Mouse (Mus musculus): ENCODE results near the gene Ddi2. TPM values are rescaled to one million over a fixed set of nuclear protein-coding genes. Genes with fewer than 3 reads are reported as not detected.

The Ddi2 gene
- polyA plus RNA-seq, 1 experiment: 74.4 TPM

DNA sequence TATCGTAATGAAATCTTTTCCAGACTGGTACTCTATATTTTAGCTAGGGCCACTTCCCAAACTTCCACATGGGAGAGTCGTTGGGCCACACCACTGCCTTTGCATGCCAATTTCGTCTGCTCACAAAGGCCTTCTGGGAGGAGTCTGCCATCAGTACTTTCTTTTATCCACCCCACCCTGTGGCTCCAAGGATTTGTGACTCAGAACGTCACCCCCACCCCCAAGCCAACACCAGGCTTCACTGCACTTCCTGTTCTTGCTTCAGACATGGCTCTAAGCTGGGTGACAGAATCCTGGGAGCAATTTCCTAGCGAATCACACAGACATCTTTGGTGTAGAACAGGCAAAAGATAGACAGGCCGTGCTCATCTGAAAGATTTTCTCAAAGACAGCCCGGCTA, 41.5 kb downstream of the Ddi2 start:
- no peak overlapping the region for H3K4me3 ChIP-seq (ENCODE audit: insufficient read depth, low read length)
- TF ChIP-seq CTCF (IDR thresholded peaks at IDR 0.05; ENCODE audit: low read depth, low read length) (no peak), POLR2A (IDR thresholded peaks at IDR 0.05; ENCODE audit: borderline replicate concordance, low read depth, low read length) (no peak)
- peaks cover 42% of the 10 kb centered on the region for H3K4me1 ChIP-seq (ENCODE audit: control insufficient read depth, insufficient read depth, low read length)
- H3K27ac ChIP-seq (ENCODE audit: insufficient read depth, low read depth, low read length): peak overlapping the region; percentile 75

DNA sequence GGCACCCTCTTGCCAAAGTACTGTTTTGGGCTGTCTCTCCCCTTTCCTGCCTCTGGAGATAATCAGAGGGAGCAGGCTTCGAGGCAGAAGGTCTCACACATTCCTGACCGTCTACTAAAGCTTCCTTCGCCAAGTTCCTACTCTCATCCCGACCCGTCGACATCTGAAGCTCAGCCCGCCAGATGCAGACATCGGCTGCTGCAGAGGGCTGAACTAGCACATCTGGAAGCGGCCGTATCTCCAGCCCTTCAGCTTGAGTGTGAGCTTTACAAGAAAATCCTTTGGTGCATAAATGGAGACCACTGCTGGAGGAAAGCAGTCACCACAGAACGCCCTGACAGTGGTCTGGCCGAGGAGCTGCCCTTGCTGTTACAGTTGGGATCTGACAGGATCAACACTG, 42.3 kb downstream of the Ddi2 start:
- Histone ChIP-seq H3K27ac (ENCODE audit: insufficient read depth, low read depth, low read length) (no peak overlapping the region), H3K4me1 (ENCODE audit: control insufficient read depth, insufficient read depth, low read length) (peaks cover 51% of the 10 kb centered on the region), H3K4me3 (ENCODE audit: insufficient read depth, low read length) (no peak overlapping the region)
- TF ChIP-seq POLR2A (IDR thresholded peaks at IDR 0.05; ENCODE audit: borderline replicate concordance, low read depth, low read length) (no peak), CTCF (IDR thresholded peaks at IDR 0.05; ENCODE audit: low read depth, low read length) (no peak)

DNA sequence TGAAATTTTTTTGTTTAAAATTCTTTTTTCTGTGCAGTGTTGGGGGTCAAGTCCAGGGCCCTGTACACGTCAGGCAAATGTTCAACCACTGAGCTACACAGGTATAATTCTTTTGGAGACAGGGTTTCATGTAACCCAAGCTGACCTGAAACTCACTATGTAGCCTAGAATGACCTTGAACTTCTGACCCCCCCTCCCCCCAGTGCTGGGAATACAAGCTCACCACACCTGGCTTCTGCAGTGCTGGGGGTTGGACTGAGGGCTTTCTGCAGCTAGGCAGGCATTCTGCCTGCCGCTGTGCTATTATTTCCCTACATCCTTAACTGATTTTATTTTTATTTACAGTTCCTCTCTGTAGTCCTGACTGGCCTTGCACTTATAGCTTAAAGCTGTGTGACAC, 44.2 kb downstream of the Ddi2 start:
- Histone ChIP-seq H3K27ac (ENCODE audit: insufficient read depth, low read depth, low read length) (no peak overlapping the region), H3K4me1 (ENCODE audit: control insufficient read depth, insufficient read depth, low read length) (peaks cover 53% of the 10 kb centered on the region), H3K4me3 (ENCODE audit: insufficient read depth, low read length) (no peak overlapping the region)
- TF ChIP-seq CTCF (IDR thresholded peaks at IDR 0.05; ENCODE audit: low read depth, low read length): no peak
- TF ChIP-seq POLR2A (IDR thresholded peaks at IDR 0.05; ENCODE audit: borderline replicate concordance, low read depth, low read length): no peak

- H3K27ac ChIP-seq (ENCODE audit: insufficient read depth, low read depth, low read length): peak overlapping the region; percentile 64
- no peak overlapping the region for H3K4me3 ChIP-seq (ENCODE audit: insufficient read depth, low read length)
- peaks cover 51% of the 10 kb centered on the region for H3K4me1 ChIP-seq (ENCODE audit: control insufficient read depth, insufficient read depth, low read length)
- TF ChIP-seq POLR2A (IDR thresholded peaks at IDR 0.05; ENCODE audit: borderline replicate concordance, low read depth, low read length): no peak
- TF ChIP-seq CTCF (IDR thresholded peaks at IDR 0.05; ENCODE audit: low read depth, low read length): no peak
Observed at GRCm38 (mm10) chr4:141676462-141676979, 46.7 kb downstream of the Ddi2 start.

DNA sequence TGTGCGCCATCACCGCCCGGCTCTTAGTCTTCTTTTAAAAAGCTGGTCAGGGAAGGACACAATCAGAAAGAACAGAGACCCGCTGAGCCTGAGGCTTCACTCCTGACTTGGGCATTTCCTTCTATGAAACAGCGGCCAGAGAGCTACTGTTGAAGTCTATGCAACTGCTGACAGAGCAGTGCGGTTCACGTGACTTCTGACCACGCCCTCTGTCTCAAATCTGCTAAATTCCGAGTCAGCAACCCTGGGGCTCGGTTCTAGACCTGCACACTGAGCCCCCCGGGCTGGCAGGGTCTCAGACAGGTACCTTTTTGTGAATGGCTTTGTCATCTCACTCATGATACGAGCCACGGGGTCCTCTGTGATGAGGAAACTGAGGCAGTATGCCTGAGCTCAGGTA, 50.9 kb downstream of the Ddi2 start:
- TF ChIP-seq POLR2A (IDR thresholded peaks at IDR 0.05; ENCODE audit: borderline replicate concordance, low read depth, low read length) (no peak), CTCF (IDR thresholded peaks at IDR 0.05; ENCODE audit: low read depth, low read length) (no peak)
- peak overlapping the region; percentile 99 for H3K27ac ChIP-seq (ENCODE audit: insufficient read depth, low read depth, low read length)
- peak overlapping the region; percentile 14; the same call in 1 of the 2 replicates for H3K4me3 ChIP-seq (ENCODE audit: insufficient read depth, low read length)
- peaks cover 66% of the 10 kb centered on the region for H3K4me1 ChIP-seq (ENCODE audit: control insufficient read depth, insufficient read depth, low read length)

DNA sequence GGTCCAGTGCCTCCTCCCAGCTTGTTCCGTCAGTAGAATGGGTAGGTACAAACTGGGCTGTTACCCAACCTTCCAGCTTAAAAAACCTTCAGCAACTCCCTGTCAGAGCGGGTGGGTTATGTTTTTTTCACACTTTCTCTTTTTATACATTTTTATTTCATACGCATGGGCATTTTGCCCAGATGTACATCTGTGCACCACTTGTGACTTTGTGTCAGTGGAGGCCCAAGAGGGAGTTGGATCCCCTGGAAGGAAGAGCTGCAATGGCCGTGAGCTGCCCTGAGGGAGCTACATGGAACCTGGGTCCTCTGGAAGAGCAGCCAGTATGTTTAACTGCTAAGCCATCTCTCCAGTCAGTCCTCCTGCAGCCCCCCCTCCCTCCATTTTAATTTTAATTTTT, 51.8 kb downstream of the Ddi2 start:
- peaks cover 59% of the 10 kb centered on the region for H3K4me1 ChIP-seq (ENCODE audit: control insufficient read depth, insufficient read depth, low read length)
- no peak for TF ChIP-seq CTCF (IDR thresholded peaks at IDR 0.05; ENCODE audit: low read depth, low read length)
- no peak for TF ChIP-seq POLR2A (IDR thresholded peaks at IDR 0.05; ENCODE audit: borderline replicate concordance, low read depth, low read length)
- H3K4me3 ChIP-seq (ENCODE audit: insufficient read depth, low read length): no peak overlapping the region
- peak overlapping the region; percentile 99 for H3K27ac ChIP-seq (ENCODE audit: insufficient read depth, low read depth, low read length)

DNA sequence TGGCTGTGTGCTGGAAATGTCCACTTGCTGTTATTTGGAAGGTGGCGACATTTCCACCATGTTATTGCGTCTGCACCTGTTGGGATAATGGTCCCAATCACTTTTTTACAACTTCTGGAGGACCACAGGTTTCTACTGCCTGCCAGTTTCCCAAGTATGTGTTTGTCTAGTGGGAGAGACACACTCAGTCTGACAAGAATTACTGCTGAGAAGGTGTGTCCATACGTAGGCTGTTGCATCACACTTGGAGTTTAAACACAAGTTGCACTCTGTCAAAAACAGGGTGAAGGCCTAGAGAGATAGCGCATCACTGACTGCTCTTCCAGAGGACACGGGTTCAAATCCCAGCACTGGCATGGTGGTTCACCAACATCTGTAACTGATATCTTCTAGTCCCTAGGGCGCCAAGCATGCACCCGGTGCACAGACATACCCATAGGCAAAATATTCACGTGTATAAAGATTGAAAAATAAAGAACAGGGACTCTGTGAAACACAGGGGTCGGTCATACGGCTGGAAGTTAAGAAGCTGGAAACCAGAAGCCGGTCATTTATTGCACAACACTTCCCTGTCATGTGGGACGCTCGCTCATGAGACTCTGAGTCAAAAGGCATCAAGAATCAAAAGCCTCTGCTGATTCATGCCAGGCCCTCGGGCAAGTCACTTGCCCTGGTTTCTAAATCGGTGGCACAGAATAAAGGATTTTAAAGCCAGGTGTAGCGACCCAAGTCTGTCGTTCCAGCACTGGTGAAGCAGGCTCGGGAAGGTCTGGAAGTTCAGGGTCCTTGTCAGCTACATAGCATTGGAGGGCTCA, 53.1 kb downstream of the Ddi2 start:
- Histone ChIP-seq H3K4me1 (ENCODE audit: control insufficient read depth, insufficient read depth, low read length) (peaks cover 53% of the 10 kb centered on the region), H3K4me3 (ENCODE audit: insufficient read depth, low read length) (peak overlapping the region; percentile 25; the same call in 1 of the 2 replicates), H3K27ac (ENCODE audit: insufficient read depth, low read depth, low read length) (peak overlapping the region; percentile 99)
- TF ChIP-seq POLR2A (IDR thresholded peaks at IDR 0.05; ENCODE audit: borderline replicate concordance, low read depth, low read length) (no peak), CTCF (IDR thresholded peaks at IDR 0.05; ENCODE audit: low read depth, low read length) (peak; percentile 7; the same call in 1 of the 2 replicates)

DNA sequence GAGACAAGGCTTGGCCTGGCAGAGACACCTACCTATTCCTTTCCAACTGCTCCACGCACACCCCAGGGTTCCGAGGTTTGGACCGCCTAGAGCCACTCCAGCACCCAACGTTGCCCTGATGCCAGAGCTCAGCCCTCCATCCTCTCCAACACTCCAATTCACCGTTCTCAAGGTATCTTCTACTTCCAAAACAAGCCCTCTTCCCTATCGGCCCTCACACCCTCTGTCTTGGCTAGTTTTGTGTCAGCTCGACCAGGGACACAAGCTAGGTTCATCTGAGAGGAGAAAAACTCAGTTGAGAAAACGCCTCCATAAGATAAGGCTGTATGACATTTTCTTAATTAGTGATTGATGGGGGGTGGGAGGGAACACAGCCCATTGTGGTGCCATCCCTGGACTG, 58.4 kb downstream of the Ddi2 start, which contains the start of gene Plekhm2:
Gene Plekhm2 (minus strand): TSS at position 101 of the 400 bp plus-strand sequence.
- TF ChIP-seq POLR2A (IDR thresholded peaks at IDR 0.05; ENCODE audit: borderline replicate concordance, low read depth, low read length) (no peak), CTCF (IDR thresholded peaks at IDR 0.05; ENCODE audit: low read depth, low read length) (0 out of 2 replicates have a peak, but pooled peaks have one; percentile 19)
- peak within 1 kb of the TSS; percentile 86 for H3K27ac ChIP-seq (ENCODE audit: insufficient read depth, low read depth, low read length)
- peaks cover 41% of the 10 kb centered on the region for H3K4me1 ChIP-seq (ENCODE audit: control insufficient read depth, insufficient read depth, low read length)
- H3K4me3 ChIP-seq (ENCODE audit: insufficient read depth, low read length): peak within 1 kb of the TSS; percentile 89

- Histone ChIP-seq H3K4me1 (ENCODE audit: control insufficient read depth, insufficient read depth, low read length) (peaks cover 41% of the 10 kb centered on the region), H3K27ac (ENCODE audit: insufficient read depth, low read depth, low read length) (peak overlapping the region; percentile 86)
Observed at GRCm38 (mm10) chr4:141664011-141664745, 59.0 kb downstream of the Ddi2 start.

More at GRCm38 (mm10) chr4:141664011-141664745, 59.0 kb downstream of the Ddi2 start:
- peak overlapping the region; percentile 89 for H3K4me3 ChIP-seq (ENCODE audit: insufficient read depth, low read length)
- TF ChIP-seq CTCF (IDR thresholded peaks at IDR 0.05; ENCODE audit: low read depth, low read length): no peak
- TF ChIP-seq POLR2A (IDR thresholded peaks at IDR 0.05; ENCODE audit: borderline replicate concordance, low read depth, low read length): no peak; the same call in 1 of the 2 replicates

Data from bone marrow macrophage, adult 2 months (primary cell).